Mouse (Mus musculus) retina, adult 2 months (tissue): Measurements from ENCODE around the gene Cfap161.

Source experiments
- DNase-seq: peaks from one replicate; pipeline ENCODE4 v3.0.0-alpha.2; 2012; ENCODE audit warnings: low read depth, low spot score

The Cfap161 gene

DNA sequence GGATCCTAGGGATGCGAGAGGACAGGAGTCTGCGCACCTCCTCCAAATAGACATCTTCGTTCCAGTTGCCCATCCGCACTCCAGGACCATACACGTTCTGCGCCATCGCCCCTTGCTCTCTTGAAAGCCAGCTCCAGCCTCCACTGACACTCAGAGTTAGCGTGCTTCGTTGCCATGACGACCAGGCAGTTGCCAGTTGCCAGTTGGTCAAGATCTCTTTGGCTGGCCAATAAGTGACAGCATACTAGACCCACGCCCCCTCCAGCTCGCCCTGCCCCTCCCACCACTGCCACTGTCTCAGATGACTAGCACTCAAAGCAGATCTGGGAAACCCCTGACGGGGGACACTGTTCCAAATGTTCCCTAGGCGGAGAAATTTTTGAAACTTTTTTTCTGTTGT is at the start of gene Cfap161:
Cfap161 (minus strand) TSS at position 176 of the 400 bp plus-strand sequence.
- DNase-seq = no peak

DNA sequence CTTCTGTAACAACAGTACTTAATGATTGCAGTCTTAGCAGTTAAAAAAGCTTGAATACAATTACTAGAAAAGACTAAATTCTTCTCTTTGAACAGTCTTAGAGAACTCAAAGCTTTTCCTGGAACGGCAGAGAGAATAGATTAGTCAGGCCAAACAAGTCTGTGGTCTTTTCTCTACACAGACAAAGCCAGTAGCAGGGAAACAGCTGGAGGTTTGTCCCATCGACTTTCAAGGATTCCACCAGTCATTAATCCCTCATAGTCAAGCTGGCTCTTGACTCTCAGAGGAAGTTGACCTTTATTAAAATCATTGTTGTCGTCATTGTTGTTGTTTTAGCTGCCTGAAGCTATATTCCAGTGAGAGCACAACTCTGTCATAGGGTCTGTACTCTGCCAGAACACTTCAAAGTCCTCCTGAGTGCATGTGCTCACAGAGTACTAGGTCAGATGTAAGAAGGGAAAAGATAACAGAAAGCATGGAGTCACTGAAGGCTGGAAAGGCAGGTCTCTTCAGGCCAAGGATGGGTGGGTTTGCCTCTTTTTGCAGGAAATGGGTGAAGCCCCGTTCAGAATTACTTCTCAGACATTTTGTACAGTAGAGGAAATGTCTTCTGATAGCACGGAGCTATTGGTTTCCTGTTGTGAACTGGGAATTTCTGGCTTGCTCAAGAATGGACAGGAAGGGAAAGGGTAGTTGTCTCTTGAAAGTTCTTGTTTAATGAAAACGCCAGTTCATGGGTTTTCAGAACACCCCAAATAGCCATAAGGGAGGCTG is 48.0 kb upstream of the Cfap161 start:
- no peak for DNase-seq

GRCm38 (mm10) chr7:83840076-83840475 is 45.4 kb upstream of the Cfap161 start:
- DNase-seq = no peak

DNA sequence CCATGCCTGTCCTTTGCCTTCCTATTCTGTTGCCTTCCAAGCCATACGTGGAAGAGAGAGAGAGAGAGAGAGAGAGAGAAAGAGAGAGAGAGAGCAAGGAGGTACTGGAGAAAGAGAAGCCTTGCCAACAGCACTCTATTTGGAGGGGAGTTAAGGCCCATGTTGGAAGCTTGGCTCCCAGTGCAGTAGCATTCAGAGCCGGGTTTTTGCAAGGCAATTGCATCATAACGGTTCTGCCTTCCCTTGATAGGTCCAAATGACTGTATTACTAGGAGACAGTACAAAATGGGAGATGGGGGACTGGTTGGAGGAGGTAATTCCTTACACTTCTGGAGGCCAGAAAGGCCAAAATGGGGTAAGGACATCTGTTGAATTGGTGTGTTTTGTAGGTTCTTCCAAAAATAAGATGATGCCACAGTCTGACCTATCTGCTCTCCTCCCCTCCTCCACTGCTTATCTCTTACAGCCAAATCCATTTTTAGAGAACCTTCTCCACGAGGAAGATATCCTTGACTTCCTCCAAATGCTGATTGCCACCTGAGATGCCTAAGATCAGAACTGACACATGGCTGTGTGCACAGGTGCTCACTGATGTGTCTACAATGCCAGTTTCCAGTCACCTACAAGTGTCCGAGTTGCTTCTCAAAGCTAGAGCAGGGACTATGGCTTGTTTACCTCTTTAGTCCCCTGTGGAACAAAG is 44.0 kb upstream of the Cfap161 start:
- no peak for DNase-seq

GRCm38 (mm10) chr7:83829355-83829754 is 34.7 kb upstream of the Cfap161 start:
- DNase-seq = no peak

GRCm38 (mm10) chr7:83827402-83828076 is 32.9 kb upstream of the Cfap161 start:
- no peak for DNase-seq

GRCm38 (mm10) chr7:83826808-83827207 is 32.1 kb upstream of the Cfap161 start:
- DNase-seq = no peak

GRCm38 (mm10) chr7:83821951-83822350 is 27.3 kb upstream of the Cfap161 start:
- no peak for DNase-seq

DNA sequence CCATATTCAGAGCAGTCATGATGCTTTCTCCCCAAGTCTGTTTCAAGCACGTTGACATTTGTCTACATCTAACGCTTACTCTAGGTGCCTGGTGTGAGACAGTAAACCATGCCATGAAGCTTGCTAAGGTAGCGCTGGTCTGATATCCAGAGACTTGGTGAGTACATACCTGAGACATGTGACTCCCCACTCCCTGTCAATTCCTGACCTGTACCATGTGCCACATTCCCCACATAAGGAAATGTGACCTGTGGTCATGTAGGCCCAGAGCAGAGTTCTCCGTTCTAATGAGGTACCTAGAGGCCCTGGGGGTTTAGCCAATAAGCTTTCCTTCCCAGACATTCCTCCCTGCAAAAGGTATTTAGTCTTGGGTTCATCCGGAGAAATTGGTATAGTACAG is 22.2 kb upstream of the Cfap161 start:
- DNase-seq = no peak

DNA sequence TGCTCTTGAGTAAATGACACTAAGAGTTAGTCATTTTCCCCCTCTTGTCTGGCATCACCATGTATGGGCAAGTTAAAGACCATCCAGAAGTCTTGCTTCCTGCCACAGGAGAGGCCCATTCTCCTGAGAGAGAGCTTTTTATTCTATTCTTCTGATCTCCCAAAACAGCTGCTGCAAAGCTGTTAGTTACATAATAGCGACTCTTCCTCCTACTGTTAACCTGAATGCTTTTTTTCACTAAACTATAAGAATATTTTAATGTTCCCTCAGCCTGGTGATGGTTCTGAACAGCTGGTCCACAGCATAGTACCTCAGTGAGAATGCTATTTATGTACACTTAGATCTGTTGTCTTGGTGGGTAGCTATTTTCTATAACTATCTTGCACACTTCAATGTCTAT is 21.0 kb upstream of the Cfap161 start:
- DNase-seq = no peak

DNA sequence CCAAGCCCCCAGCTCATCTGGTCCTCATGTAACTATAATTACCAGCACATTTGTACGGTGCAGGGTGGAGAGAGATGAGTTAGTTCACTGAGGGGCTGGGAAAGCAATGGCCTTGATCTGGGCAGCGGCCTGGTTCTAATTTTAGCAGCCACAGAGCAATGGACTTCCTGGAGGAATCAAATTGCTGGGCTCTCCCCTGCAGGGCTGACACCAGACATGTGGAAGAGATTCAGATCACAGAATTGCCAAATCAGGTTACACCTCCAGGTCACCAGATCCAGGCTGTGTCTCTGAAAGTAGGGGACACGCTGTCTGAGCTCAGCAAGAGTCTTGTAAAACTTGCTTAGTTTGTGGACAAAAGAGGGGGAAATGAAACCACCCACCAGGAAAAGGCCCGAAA is 19.3 kb upstream of the Cfap161 start:
- no peak for DNase-seq

DNA sequence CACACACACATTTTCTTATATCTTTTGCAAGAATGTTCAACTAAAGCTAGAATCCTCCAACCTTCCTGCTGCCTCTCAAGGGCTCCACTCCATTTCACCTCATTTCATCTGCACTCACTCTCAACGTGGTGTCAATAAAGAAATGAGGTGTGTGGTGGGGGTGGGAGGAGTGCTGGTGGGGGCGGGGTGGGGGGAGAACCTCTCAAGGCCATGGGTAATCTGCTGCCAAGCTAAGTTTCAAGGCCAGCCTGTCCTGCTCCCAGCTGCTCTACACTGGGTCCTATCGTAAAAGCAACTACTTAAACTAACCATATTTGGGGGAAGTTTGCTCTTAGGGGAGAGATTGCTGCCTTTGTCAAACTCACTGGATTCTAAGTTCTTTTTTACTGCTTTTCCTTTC is 18.8 kb upstream of the Cfap161 start:
- DNase-seq = no peak

- no peak for DNase-seq
Measured at GRCm38 (mm10) chr7:83813016-83813415, 18.3 kb upstream of the Cfap161 start.

DNA sequence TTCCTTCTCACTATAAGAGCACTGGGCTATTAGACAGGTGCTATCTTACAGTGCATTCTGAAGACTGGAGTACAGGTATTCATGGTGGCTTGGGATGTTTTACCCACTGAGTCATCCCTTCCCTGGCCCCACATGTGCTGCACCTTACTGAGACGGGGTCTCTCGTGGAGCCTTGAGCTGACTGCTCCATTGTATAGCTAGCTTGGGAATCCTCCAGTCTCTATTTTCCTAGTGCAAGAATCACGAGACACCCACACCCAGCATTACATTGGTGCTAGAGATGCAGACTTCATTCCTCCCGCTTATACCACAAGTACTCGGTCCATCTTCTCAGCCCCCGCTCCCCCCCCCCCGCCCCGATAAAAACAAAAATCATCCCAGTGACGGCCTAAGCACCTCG is 17.9 kb upstream of the Cfap161 start:
- DNase-seq = no peak

- DNase-seq = no peak
Measured at GRCm38 (mm10) chr7:83811916-83812315, 17.2 kb upstream of the Cfap161 start.

DNA sequence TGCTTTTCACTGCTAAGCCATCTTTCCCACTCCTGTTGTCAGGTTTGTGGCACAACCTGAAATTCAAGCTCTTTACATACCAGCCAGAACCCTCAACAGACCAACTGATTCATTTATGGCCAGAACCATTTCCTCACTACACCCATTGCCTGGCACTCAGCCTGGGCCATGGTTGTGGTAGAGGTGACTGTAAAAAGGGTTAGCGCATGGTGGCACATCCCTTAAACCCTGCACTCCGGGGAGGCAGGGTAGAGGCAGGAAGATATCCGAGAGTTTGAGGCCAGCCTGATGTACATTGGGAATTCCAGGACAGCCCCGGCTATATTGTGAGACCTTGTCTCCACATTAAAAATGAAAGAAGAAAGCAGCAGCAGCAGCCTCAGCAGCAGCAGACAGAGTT is 16.8 kb upstream of the Cfap161 start:
- DNase-seq = no peak

GRCm38 (mm10) chr7:83810141-83811100 is 15.7 kb upstream of the Cfap161 start:
- DNase-seq = no peak

- no peak for DNase-seq
Measured at GRCm38 (mm10) chr7:83809715-83810114, 15.0 kb upstream of the Cfap161 start.

DNA sequence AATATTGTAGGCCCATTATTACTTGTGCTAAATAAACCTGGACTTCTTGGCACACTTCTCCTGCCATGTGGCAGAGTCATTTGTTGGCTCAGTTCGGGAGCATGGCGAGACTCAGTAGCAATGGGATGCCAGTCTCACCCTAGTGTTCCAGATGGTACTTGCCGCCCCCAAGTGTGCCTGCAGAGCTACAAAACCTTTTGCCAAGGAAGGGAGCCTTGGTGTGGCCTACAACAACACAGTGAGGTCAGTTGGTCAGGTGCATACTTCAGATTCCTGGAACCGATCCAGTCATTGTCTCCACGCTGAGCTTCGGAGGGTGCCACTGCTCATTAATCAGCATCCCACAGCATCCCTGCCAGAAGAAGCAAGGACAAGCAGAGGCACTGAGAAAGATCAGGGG is 14.4 kb upstream of the Cfap161 start:
- DNase-seq = no peak

DNA sequence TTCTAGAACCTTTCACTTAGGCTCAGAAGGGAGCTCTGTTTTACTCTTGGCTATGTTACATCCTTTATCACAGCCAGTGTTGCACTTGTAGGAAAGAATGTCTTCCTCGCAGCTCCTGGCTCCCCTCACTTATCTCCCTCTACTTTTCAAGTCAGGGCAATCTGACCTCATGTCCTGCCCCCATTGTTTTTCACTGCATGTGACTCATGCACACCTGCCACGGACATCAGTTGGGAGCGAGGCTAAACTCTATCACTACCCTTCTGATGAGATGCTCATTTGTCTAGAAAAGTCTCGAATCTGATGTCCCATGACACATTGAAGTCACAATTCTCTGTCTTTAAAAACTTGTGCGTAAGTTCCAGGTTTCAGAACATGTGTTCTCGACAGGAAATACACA is 12.3 kb upstream of the Cfap161 start:
- DNase-seq = no peak

DNA sequence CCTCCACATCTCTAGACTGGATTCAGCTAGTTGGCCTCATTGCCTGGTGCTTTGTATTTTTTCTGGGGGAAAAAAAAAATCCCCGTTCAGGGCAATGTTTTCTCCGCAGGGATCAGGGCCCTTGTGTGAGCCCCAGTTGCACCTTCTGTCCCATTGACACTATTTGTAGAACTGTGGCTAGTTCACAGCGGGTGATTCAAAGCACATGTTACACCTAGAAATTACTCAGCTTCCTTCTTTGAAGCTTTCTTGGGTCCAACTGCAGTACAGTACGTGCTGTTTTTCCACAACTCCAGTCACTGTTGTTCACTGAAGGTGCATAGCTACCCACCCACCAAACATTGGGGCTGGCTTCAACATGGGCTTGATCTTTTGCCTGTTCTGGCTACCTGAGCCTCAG is 9.1 kb upstream of the Cfap161 start:
- no peak for DNase-seq

DNA sequence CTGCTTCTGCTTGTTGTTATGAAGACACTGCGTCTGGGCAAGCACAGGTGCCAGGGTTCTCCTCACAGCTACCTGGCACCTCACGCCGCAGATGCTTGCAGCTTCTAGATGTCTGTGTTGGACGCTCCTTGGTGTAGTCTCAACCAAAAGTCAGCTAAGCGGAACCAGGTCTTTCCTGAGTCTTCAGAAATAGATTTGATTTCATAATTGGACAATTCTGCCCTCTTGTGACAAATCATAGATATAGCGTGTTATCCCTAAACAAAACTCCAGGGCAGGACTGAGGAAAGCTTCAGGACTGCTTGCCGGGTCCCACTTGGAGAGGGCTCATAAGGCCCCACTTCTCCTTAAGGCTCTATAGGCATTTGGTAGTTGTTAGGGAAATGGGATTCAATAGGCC is 7.8 kb upstream of the Cfap161 start:
- DNase-seq = peak; percentile 11
